Mouse (Mus musculus) cerebellum, adult 2 months (tissue): ENCODE data around the gene Rad51b. TPM values are rescaled to one million over a fixed set of nuclear protein-coding genes. Genes with fewer than 3 reads are reported as not detected.

Experiments
- DNase-seq, 2 experiments: peaks; one replicate each; pipeline ENCODE4 v3.0.0; 2021
- H3K27ac ChIP-seq: fragments of 200-500 bp; 2 replicates; pipeline ENCODE4 v1.5.1; 2012; ENCODE audit warnings: low read length, control low read depth, inconsistent platforms; ENCODE audit not compliant: insufficient read depth
- H3K27me3 ChIP-seq: fragments of 200-500 bp; 2 replicates; pipeline ENCODE4 v1.6.1; 2012; ENCODE audit warnings: inconsistent platforms, mild to moderate bottlenecking, low read length, moderate library complexity; ENCODE audit not compliant: control insufficient read depth, insufficient read depth
- H3K4me1 ChIP-seq: fragments of 200-500 bp; 2 replicates; pipeline ENCODE4 v1.6.1; 2011; ENCODE audit warnings: low read length; ENCODE audit not compliant: control insufficient read depth, insufficient read depth
- H3K4me3 ChIP-seq: fragments of 200-500 bp; replicated peaks from 2 replicates; pipeline ENCODE3; 2011; ENCODE audit warnings: mild to moderate bottlenecking, low read depth, low read length, control low read depth; ENCODE audit not compliant: insufficient read depth
- CTCF ChIP-seq: fragments of 200-500 bp; IDR thresholded peaks from 2 replicates; pipeline ENCODE4 v1.5.1; 2011; ENCODE audit warnings: low read depth, mild to moderate bottlenecking, control low read depth, low read length, moderate library complexity, borderline replicate concordance; ENCODE audit not compliant: insufficient read depth
- POLR2A ChIP-seq: fragments of 200-500 bp; IDR thresholded peaks from 2 replicates; pipeline ENCODE4 v1.6.1; 2011; ENCODE audit warnings: low read length, control low read depth, borderline replicate concordance; ENCODE audit not compliant: insufficient read depth
- WGBS: fragments of 180-500 bp; shearing (Covaris S2); methylation state at CpG from one replicate; pipeline ENCODE4 v1.1.7; 2018; 5-methylcytosine and 5-hydroxymethylcytosine counted together
- polyA plus RNA-seq: library from polyadenylated mRNA; depleted of rRNA; stranded (reverse); fragments of >200 nt; gene quantifications from 2 replicates; pipeline ENCODE4 v1.2.3, GENCODE M21; 2012

Rad51b gene
- polyA plus RNA-seq, 1 experiment: 0.23 TPM

DNA sequence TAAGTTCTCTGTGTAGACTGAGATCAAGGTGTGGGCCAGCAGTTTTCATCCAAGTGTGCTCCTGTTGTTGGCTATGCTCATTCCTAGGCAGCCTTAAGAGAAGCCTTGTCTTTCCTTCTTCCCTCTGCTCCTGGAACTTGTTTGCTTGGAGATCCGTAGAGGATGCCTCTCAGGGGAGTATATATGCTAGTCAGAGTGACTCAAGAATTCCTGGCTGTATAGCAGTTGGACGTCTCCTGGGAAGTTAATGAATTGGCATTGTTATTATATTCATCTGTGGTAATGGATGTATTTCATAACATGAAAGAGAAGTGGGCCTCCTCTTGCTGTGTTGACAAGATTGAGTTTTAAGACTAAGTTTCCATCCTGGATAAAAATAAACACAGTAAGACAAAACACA is 196.4 kb downstream of the Rad51b start:
- Histone ChIP-seq H3K27ac (no peak overlapping the region), H3K27me3 (no peaks in the 10 kb centered on the region), H3K4me3 (no peak overlapping the region), H3K4me1 (no peaks in the 10 kb centered on the region)
- no peak for DNase-seq
- WGBS: 29% methylated on average over 2 of the region's 2 CpGs
- TF ChIP-seq CTCF (no peak), POLR2A (no peak)

DNA sequence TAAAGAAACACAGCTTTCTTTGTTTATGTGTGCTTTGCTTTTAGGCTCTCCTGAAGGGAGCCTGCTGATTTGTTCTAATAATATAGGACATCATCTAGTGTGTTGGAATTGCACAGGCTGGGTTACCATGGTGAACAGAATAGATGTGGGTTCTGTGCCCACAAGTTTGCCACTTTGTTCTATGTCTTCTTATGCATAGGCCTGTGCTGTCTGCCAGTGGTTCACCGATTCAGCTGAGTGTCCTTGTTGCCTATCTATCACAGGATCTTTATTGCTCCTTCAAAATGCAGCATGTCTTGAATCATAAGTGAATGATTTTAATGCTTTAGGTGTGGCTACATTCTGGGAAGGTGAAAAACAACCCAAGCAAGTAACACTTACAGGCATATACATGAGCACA is 201.2 kb downstream of the Rad51b start:
- WGBS: 73% methylated on average over 1 of the region's 1 CpGs
- Histone ChIP-seq H3K27ac (no peak overlapping the region), H3K4me3 (no peak overlapping the region), H3K27me3 (no peaks in the 10 kb centered on the region), H3K4me1 (no peaks in the 10 kb centered on the region)
- no peak for DNase-seq
- TF ChIP-seq POLR2A (no peak), CTCF (no peak)

DNA sequence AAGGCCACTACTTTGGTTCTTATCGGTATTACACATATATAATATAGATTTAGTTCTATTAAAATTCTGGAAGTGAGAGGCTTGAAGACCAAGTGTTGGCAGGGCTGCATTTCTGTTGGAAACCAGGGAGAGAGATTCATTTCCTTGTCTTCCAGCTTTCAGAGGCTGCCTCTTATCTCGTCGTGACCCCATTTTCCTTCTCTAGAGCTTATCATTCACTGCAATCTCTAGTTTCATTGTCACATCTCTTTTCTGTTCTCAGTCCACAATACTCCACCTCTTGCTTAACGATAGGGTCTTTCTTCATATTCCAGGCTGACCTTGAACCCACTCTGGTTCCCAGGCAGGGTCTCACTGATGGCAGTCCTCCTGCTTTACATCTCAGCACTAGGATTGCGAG is 202.7 kb downstream of the Rad51b start:
- H3K4me3 ChIP-seq: no peak overlapping the region
- H3K27me3 ChIP-seq: no peaks in the 10 kb centered on the region
- TF ChIP-seq POLR2A (no peak), CTCF (no peak)
- H3K4me1 ChIP-seq: no peaks in the 10 kb centered on the region
- no peak for DNase-seq
- 93% methylated on average over 5 of the region's 5 CpGs for WGBS
- H3K27ac ChIP-seq: no peak overlapping the region

DNA sequence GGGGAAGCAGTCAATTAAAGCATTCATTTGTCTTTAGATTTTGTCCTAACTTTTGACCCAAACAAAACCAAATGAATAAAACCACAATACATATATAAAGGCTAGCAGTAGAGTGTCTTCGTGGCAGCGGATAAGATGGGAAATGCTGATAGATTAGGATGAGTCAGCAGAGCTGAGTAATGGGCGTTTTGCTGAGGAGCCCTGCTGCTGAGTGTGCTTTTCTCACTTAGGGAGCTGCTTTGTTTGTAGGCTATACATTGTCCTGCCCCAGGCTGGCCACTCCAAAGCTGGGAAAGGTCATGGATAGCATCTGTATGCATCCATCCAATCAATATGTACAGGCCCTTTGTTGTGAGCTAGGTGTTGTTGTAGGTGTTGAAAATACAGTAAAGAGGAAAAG is 204.8 kb downstream of the Rad51b start:
- 85% methylated on average over 3 of the region's 3 CpGs for WGBS
- no peak for DNase-seq
- Histone ChIP-seq H3K4me3 (no peak overlapping the region), H3K27me3 (no peaks in the 10 kb centered on the region), H3K4me1 (no peaks in the 10 kb centered on the region), H3K27ac (no peak overlapping the region)
- TF ChIP-seq CTCF: no peak
- no peak for TF ChIP-seq POLR2A

- DNase-seq: no peak
- Histone ChIP-seq H3K27ac (no peak overlapping the region), H3K4me1 (no peaks in the 10 kb centered on the region), H3K4me3 (no peak overlapping the region), H3K27me3 (no peaks in the 10 kb centered on the region)
- TF ChIP-seq CTCF (no peak), POLR2A (no peak)
- 67% methylated on average over 11 of the region's 11 CpGs for WGBS
Measured at GRCm38 (mm10) chr12:79502862-79503581, 205.9 kb downstream of the Rad51b start.

DNA sequence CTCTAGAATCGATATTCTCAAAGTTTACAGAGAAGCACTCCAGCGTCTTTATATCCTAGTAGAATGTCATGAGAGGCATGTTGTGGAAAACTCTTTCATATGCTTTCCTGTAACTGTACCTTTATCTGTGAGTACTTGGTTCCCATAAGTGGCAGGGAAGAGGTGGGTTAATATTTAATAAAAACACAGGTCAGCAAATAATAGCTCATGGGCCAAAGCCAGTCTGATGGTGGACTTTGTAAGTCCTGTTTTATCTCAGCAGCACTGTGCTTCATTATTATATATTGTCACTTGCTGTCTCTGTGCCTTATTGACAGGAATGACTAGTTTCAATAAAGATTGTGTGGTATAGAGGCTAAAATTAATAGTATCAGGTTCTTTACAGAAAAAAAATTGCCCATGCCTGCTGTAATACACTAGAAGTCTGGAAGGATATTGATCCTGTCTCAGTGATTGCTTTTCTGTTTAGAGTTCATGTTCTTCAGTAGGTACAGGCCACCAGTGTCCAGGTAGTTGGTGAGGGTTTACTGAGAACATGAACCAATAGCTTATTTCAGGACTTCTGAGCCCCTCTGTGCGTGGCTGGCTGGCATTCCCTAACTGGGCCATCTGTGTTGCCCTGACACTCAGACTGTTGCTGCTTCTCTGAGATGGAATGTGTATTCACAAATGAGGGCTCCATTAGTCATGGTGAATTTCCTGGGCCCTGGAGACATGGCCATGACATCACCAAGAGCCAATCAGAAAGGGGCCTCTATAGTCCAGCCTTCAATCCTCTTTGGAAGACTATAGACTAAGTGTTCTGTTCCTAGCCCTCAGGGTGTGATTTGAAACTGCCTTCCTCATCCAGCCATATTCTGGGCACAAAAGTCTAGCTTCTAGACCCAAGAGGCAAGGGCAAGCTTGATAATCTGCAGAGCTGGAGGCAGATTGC is 206.8 kb downstream of the Rad51b start:
- DNase-seq: no peak
- WGBS: 76% methylated on average over 3 of the region's 3 CpGs
- no peak overlapping the region for H3K27ac ChIP-seq

GRCm38 (mm10) chr12:79504641-79505040 is 207.6 kb downstream of the Rad51b start:
- WGBS: 96% methylated on average over 1 of the region's 1 CpGs
- no peaks in the 10 kb centered on the region for H3K27me3 ChIP-seq
- no peak overlapping the region for H3K4me3 ChIP-seq
- no peak for DNase-seq
- H3K4me1 ChIP-seq: no peaks in the 10 kb centered on the region
- no peak overlapping the region for H3K27ac ChIP-seq
- TF ChIP-seq POLR2A (no peak), CTCF (no peak)

More for the DNA sequence above, 206.8 kb downstream of the Rad51b start:
- TF ChIP-seq POLR2A: no peak
- no peaks in the 10 kb centered on the region for H3K4me1 ChIP-seq
- no peak overlapping the region for H3K4me3 ChIP-seq
- no peaks in the 10 kb centered on the region for H3K27me3 ChIP-seq
